In the genomic region with DNA sequence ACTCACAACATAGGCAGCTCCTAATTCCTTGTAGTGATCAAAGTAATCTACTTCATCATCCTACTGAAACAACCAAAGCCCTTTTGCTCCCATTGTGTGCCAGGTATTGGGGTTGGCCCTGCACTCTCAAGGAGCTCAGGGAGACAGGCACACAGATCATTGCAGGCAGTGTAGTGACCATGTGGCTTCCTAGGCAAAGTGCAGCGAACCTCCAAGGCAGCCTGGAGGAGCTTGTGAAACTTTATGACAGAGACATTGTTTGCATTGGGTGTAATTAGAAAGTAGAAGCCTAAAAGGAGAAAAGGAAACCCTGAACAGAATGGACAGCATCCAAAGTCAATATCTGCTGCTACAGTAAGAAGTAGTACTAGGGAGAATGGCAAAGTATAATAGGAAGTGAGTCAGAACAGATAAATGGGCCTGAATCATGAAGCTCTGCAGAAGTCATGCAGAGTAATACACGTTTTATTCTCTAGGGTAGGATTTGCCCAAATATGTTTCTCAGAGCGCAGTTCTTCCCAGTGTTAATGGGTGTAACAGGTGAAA, we compare ENCODE assay signal across 1 mouse cellular context.
TF ChIP-seq lines count a peak whose summit lies in the region.

No protein-coding gene starts in this region.

TF ChIP-seq in MEL, 35 proteins besides CTCF, POLR2A, EP300 and RAD21:
- TF ChIP-seq POLR2AphosphoS2 (IDR thresholded peaks at IDR 0.05; ENCODE audit: low read length) (no peak), TCF12 (IDR thresholded peaks at IDR 0.05; ENCODE audit: low read depth, low read length) (no peak), MYC (IDR thresholded peaks at IDR 0.05; ENCODE audit: low read depth, low read length) (0 out of 2 replicates have a peak, but pooled peaks have one; percentile 45), GATA1 (IDR thresholded peaks at IDR 0.05; ENCODE audit: low read depth, low read length) (peak; percentile 50; the same call in 1 of the 2 replicates), ZMIZ1 (IDR thresholded peaks at IDR 0.05; ENCODE audit: low read depth, low read length) (no peak), CHD2 (IDR thresholded peaks at IDR 0.05; ENCODE audit: low read length) (no peak), RCOR1 (IDR thresholded peaks at IDR 0.05; ENCODE audit: low read depth, low read length) (peak; percentile 37; the same call in 1 of the 2 replicates), SIN3A (IDR thresholded peaks at IDR 0.05; ENCODE audit: low read length) (0 out of 2 replicates have a peak, but pooled peaks have one; percentile 24), ZNF384 (IDR thresholded peaks at IDR 0.05; ENCODE audit: low read depth, low read length) (no peak), ZC3H11A (IDR thresholded peaks at IDR 0.05; ENCODE audit: low read depth, low read length) (no peak), TAL1 (IDR thresholded peaks at IDR 0.05; ENCODE audit: low read length) (no peak), MEF2A (IDR thresholded peaks at IDR 0.05; ENCODE audit: extremely low read depth, insufficient replicate concordance, low read depth, low read length, poor library complexity, severe bottlenecking) (no peak), MAZ (IDR thresholded peaks at IDR 0.05; ENCODE audit: low read depth, low read length) (no peak), NRF1 (IDR thresholded peaks at IDR 0.05; ENCODE audit: insufficient read depth, low read depth, low read length, poor library complexity, severe bottlenecking) (no peak), JUND (IDR thresholded peaks at IDR 0.05; ENCODE audit: low read depth, low read length) (0 out of 2 replicates have a peak, but pooled peaks have one; percentile 56), TBP (IDR thresholded peaks at IDR 0.05; ENCODE audit: low read depth, low read length) (no peak), KAT2A (conservative IDR thresholded peaks at IDR 0.05; ENCODE audit: low read depth, low read length) (no peak)
